Mouse (Mus musculus): ENCODE data around the gene Egln1.

Egln1 gene

GRCm38 (mm10) chr8:124949209-124950068 lies at the start of gene Egln1:
Egln1 (minus strand) TSS chr8:124949324.
- DNase-seq (ENCODE audit: low spot score), result peak; percentile 70

GRCm38 (mm10) chr8:124995776-124996175 lies 46.7 kb upstream of the Egln1 start:
- no peak for DNase-seq (ENCODE audit: low spot score)

- no peak for DNase-seq (ENCODE audit: low spot score)
Observed at GRCm38 (mm10) chr8:124991668-124991926, 42.5 kb upstream of the Egln1 start.

GRCm38 (mm10) chr8:124990923-124991667 lies 42.0 kb upstream of the Egln1 start:
- DNase-seq (ENCODE audit: low spot score), result no peak

- no peak for DNase-seq (ENCODE audit: low spot score)
Observed at GRCm38 (mm10) chr8:124980828-124981227, 31.7 kb upstream of the Egln1 start.

GRCm38 (mm10) chr8:124980036-124980435 lies 30.9 kb upstream of the Egln1 start:
- no peak for DNase-seq (ENCODE audit: low spot score)

GRCm38 (mm10) chr8:124978026-124978425 lies 28.9 kb upstream of the Egln1 start:
- DNase-seq (ENCODE audit: low spot score), result no peak

- no peak for DNase-seq (ENCODE audit: low spot score)
Observed at GRCm38 (mm10) chr8:124976211-124976610, 27.1 kb upstream of the Egln1 start.

GRCm38 (mm10) chr8:124974254-124974653 lies 25.1 kb upstream of the Egln1 start:
- DNase-seq (ENCODE audit: low spot score), result no peak

GRCm38 (mm10) chr8:124973221-124973620 lies 24.1 kb upstream of the Egln1 start:
- DNase-seq (ENCODE audit: low spot score), result no peak

GRCm38 (mm10) chr8:124970312-124970933 lies 21.3 kb upstream of the Egln1 start:
- no peak for DNase-seq (ENCODE audit: low spot score)

- DNase-seq (ENCODE audit: low spot score), result no peak
Observed at GRCm38 (mm10) chr8:124964966-124965365, 15.8 kb upstream of the Egln1 start.

- no peak for DNase-seq (ENCODE audit: low spot score)
Observed at GRCm38 (mm10) chr8:124963246-124963645, 14.1 kb upstream of the Egln1 start.

GRCm38 (mm10) chr8:124960226-124960880 lies 11.2 kb upstream of the Egln1 start:
- DNase-seq (ENCODE audit: low spot score), result no peak

- DNase-seq (ENCODE audit: low spot score), result no peak
Observed at GRCm38 (mm10) chr8:124959462-124960225, 10.5 kb upstream of the Egln1 start.

GRCm38 (mm10) chr8:124954572-124955082 lies 5.5 kb upstream of the Egln1 start:
- DNase-seq (ENCODE audit: low spot score), result no peak

- no peak for DNase-seq (ENCODE audit: low spot score)
Observed at GRCm38 (mm10) chr8:124953188-124953587, 4.1 kb upstream of the Egln1 start.

GRCm38 (mm10) chr8:124950865-124951264 lies 1.7 kb upstream of the Egln1 start:
- DNase-seq (ENCODE audit: low spot score), result no peak

GRCm38 (mm10) chr8:124950069-124950456 lies 939 bp upstream of the Egln1 start:
- DNase-seq (ENCODE audit: low spot score), result no peak

- no peak for DNase-seq (ENCODE audit: low spot score)
Observed at GRCm38 (mm10) chr8:124948733-124949111, 402 bp downstream of the Egln1 start.
